Mouse (Mus musculus) embryo, embryonic 11 days (tissue): ENCODE data around the gene Scp2.
"Not testable (repeated sequence)": the region's sequence is repeated elsewhere in the genome, so short reads cannot be mapped to it uniquely, and the experiment has no call there.

Source experiments
- DNase-seq: peaks from one replicate; pipeline ENCODE4 v3.0.0-alpha.2; 2015

Scp2 gene

GRCm38 (mm10) chr4:108096345-108096744, 48.5 kb downstream of the Scp2 start, which contains the start of gene Podn:
Gene Podn (minus strand): TSS chr4:108096445.
- no peak for DNase-seq

- no peak for DNase-seq
These were observed 51.9 kb downstream of the Scp2 start for GRCm38 (mm10) chr4:108092741-108093397.

- no peak for DNase-seq
These were observed 60.8 kb downstream of the Scp2 start for GRCm38 (mm10) chr4:108083993-108084392.

GRCm38 (mm10) chr4:108083032-108083735, 61.6 kb downstream of the Scp2 start:
- DNase-seq, result no peak

GRCm38 (mm10) chr4:108082401-108082806, 62.4 kb downstream of the Scp2 start:
- no peak for DNase-seq

GRCm38 (mm10) chr4:108080876-108081275, 63.9 kb downstream of the Scp2 start:
- DNase-seq, result no peak

- DNase-seq, result peak; percentile 18
These were observed 65.0 kb downstream of the Scp2 start for GRCm38 (mm10) chr4:108079762-108080161.

- DNase-seq, result not testable (repeated sequence)
These were observed 65.6 kb downstream of the Scp2 start for GRCm38 (mm10) chr4:108079191-108079590.

GRCm38 (mm10) chr4:108077224-108077955, 67.4 kb downstream of the Scp2 start:
- DNase-seq, result no peak

GRCm38 (mm10) chr4:108074204-108074823, 70.5 kb downstream of the Scp2 start:
- DNase-seq, result no peak

- no peak for DNase-seq
These were observed 72.7 kb downstream of the Scp2 start for GRCm38 (mm10) chr4:108072086-108072485.

GRCm38 (mm10) chr4:108071235-108071901, 73.4 kb downstream of the Scp2 start:
- DNase-seq, result peak; percentile 99

- no peak for DNase-seq
These were observed 74.1 kb downstream of the Scp2 start for GRCm38 (mm10) chr4:108070723-108071122.

- DNase-seq, result no peak
These were observed 74.5 kb downstream of the Scp2 start for GRCm38 (mm10) chr4:108070286-108070685.

GRCm38 (mm10) chr4:108068081-108068480, 76.7 kb downstream of the Scp2 start:
- no peak for DNase-seq

GRCm38 (mm10) chr4:108067261-108067660, 77.5 kb downstream of the Scp2 start:
- no peak for DNase-seq

- DNase-seq, result no peak
These were observed 78.2 kb downstream of the Scp2 start for GRCm38 (mm10) chr4:108066569-108066968.

GRCm38 (mm10) chr4:108065176-108065844, 79.5 kb downstream of the Scp2 start:
- no peak for DNase-seq

GRCm38 (mm10) chr4:108063616-108064015, 81.2 kb downstream of the Scp2 start:
- DNase-seq, result no peak

- no peak for DNase-seq
These were observed 82.3 kb downstream of the Scp2 start for GRCm38 (mm10) chr4:108062524-108062923.

GRCm38 (mm10) chr4:108060774-108061173, 84.0 kb downstream of the Scp2 start:
- no peak for DNase-seq
